ENCODE assay signal across 8 mouse cellular contexts in the genomic region with DNA sequence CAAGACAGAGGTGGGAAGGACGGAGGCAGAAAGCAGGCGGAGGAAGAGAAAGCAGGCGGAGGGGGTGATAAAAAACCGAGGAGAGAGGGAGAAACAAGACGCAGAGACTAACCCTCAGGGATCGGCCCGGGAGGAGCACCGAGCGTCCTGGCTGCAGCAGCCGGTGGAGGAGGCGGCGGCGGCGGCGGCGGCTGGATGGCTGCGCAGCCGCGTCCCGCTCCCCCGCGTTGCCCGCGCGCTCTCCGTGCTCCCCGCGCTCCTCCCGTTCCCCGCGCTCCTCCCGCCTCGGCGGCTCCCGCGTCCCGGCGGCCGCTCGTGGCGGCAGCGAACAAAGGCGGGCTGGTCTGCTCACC. TPM values are rescaled to one million over a fixed set of nuclear protein-coding genes. Genes with fewer than 3 reads are reported as not detected.
A peak's percentile ranks its signal among the peaks of the same experiment; 100 is the strongest.
DNase-seq lines count a peak whose midpoint lies in the region; ATAC-seq lines count a peak whose summit lies in the region.

No protein-coding gene starts in this region.

- H3K9ac ChIP-seq in heart, embryonic 14.5 days (ENCODE audit: low read length), result peak overlapping the region; percentile 86
- H3K9ac ChIP-seq in limb, embryonic 13.5 days, result peak overlapping the region; percentile 76
- peak overlapping the region; percentile 89 for H3K9ac ChIP-seq in neural tube, embryonic 12.5 days

- ATAC-seq in cerebellum, adult (ENCODE audit: insufficient number of reproducible peaks, low FRiP score, low TSS enrichment), result peak; percentile 26; the same call in 1 of the 2 replicates
- ATAC-seq in heart, embryonic 14.5 days (ENCODE audit: insufficient number of reproducible peaks, insufficient read depth, low FRiP score, low read depth), result peak; percentile 35; the same call in 1 of the 2 replicates
- ATAC-seq in limb, embryonic 13.5 days (ENCODE audit: low FRiP score, low read depth), result peak; percentile 44; the same call in 1 of the 2 replicates
- peak; percentile 28; the same call in 1 of the 2 replicates for ATAC-seq in neural tube, embryonic 12.5 days (ENCODE audit: low FRiP score, low read depth)

- H3K36me3 ChIP-seq in heart, embryonic 14.5 days (ENCODE audit: control insufficient read depth, insufficient read depth, low read length), result no peaks in the 10 kb centered on the region
- no peaks in the 10 kb centered on the region for H3K36me3 ChIP-seq in limb, embryonic 13.5 days
- no peaks in the 10 kb centered on the region for H3K36me3 ChIP-seq in neural tube, embryonic 12.5 days

- H3K4me2 ChIP-seq in heart, embryonic 14.5 days (ENCODE audit: low read length), result peak overlapping the region; percentile 91
- H3K4me2 ChIP-seq in limb, embryonic 13.5 days (replicated peaks), result peak overlapping the region; percentile 72
- peak overlapping the region; percentile 88 for H3K4me2 ChIP-seq in neural tube, embryonic 12.5 days (replicated peaks)

- H3K9me3 ChIP-seq in heart, embryonic 14.5 days (ENCODE audit: control insufficient read depth, low read length), result no peaks in the 10 kb centered on the region
- H3K9me3 ChIP-seq in limb, embryonic 13.5 days, result no peaks in the 10 kb centered on the region
- H3K9me3 ChIP-seq in neural tube, embryonic 12.5 days, result no peaks in the 10 kb centered on the region

- peak overlapping the region; percentile 82 to 91 for H3K4me3 ChIP-seq in heart, embryonic 14.5 days (ENCODE audit: control insufficient read depth in 1 of 2, insufficient read depth in 1 of 2, low read depth in 1 of 2, low read length in 2 of 2)
- peak overlapping the region; percentile 75 for H3K4me3 ChIP-seq in limb, embryonic 13.5 days
- peak overlapping the region; percentile 86 for H3K4me3 ChIP-seq in neural tube, embryonic 12.5 days

- peak overlapping the region; percentile 51 to 84; a peak in 3 of 4 replicates for H3K27ac ChIP-seq in heart, embryonic 14.5 days (replicated peaks in 1 of 2; ENCODE audit: control insufficient read depth in 1 of 2, insufficient read depth in 1 of 2, low read depth in 2 of 2, low read length in 2 of 2)
- no peak overlapping the region; the same call in 1 of the 2 replicates for H3K27ac ChIP-seq in limb, embryonic 13.5 days
- peak overlapping the region; percentile 91 for H3K27ac ChIP-seq in neural tube, embryonic 12.5 days

- DNase-seq in cerebellum, adult 11-12 months, result no peak
- DNase-seq in right cerebral cortex, adult 2 months (ENCODE audit: low spot score in 2 of 2), result peak; percentile 58 to 67
- DNase-seq in right cerebral cortex, postnatal 25 days, result no peak
- DNase-seq in B cell, adult 2 months, result no peak

- WGBS in heart, embryonic 14.5 days, result 0% methylated on average over 18 of the region's 43 CpGs
- under 1% methylated on average over 35 of the region's 43 CpGs for WGBS in limb, embryonic 13.5 days
- under 1% methylated on average over 32 of the region's 43 CpGs for WGBS in neural tube, embryonic 12.5 days

- H3K4me1 ChIP-seq in heart, embryonic 14.5 days (ENCODE audit: control insufficient read depth in 2 of 2, insufficient read depth in 2 of 2, low read length in 2 of 2), result peaks cover 10 to 29% of the 10 kb centered on the region in 2 experiments
- H3K4me1 ChIP-seq in limb, embryonic 13.5 days, result peaks cover 54% of the 10 kb centered on the region
- H3K4me1 ChIP-seq in neural tube, embryonic 12.5 days, result peaks cover 54% of the 10 kb centered on the region

- peaks cover 24% of the 10 kb centered on the region for H3K27me3 ChIP-seq in heart, embryonic 14.5 days (ENCODE audit: control insufficient read depth, insufficient read depth, low read length)
- H3K27me3 ChIP-seq in limb, embryonic 13.5 days, result peaks cover 78% of the 10 kb centered on the region
- 0 out of 2 replicates have a peak, but pooled peaks cover 13% of the 10 kb centered on the region for H3K27me3 ChIP-seq in neural tube, embryonic 12.5 days (replicated peaks)

RNA-seq across cellular contexts. Expression of a gene that starts 0.3 kb away (rescaled TPM):
- 6.4 and 7.9 TPM in 2 replicates for polyA plus RNA-seq in heart, embryonic 14.5 days (2014; fragmentation: Nextera tagmentation; extraction: Ambion mirVana)
- polyA plus RNA-seq in limb, embryonic 13.5 days (2015; fragmentation: Nextera tagmentation; extraction: Ambion mirVana), result 3.8 and 4.1 TPM in 2 replicates
- 24.2 and 25.0 TPM in 2 replicates for polyA plus RNA-seq in neural tube, embryonic 12.5 days (2016; fragmentation: Nextera tagmentation; extraction: Ambion mirVana)

RNA-seq across cellular contexts. Expression of a gene that starts 51.1 kb away (rescaled TPM):
- 10,198 and 10,957 TPM in 2 replicates for polyA plus RNA-seq in heart, embryonic 14.5 days (2014; fragmentation: Nextera tagmentation; extraction: Ambion mirVana)
- polyA plus RNA-seq in limb, embryonic 13.5 days (2015; fragmentation: Nextera tagmentation; extraction: Ambion mirVana), result 0.61 and 1.0 TPM in 2 replicates
- 0.80 and 6.0 TPM in 2 replicates for polyA plus RNA-seq in neural tube, embryonic 12.5 days (2016; fragmentation: Nextera tagmentation; extraction: Ambion mirVana)

Comparison
In these comparisons a context has a peak if more than half of its experiments do, and no peak if none do; other contexts are left out.
1. DNase-seq: peak in right cerebral cortex, adult 2 months (2 of 2); none in cerebellum, adult 11-12 months (single experiment), right cerebral cortex, postnatal 25 days (single experiment) and B cell, adult 2 months (0 of 2).
2. RNA of a gene that starts 51.1 kb away (polyA plus RNA-seq): 10,198 to 10,957 TPM in heart, embryonic 14.5 days; 0.80 to 6.0 TPM in neural tube, embryonic 12.5 days and 0.61 to 1.0 TPM in limb, embryonic 13.5 days; every median in the first group is over 1,000 times any median in the second.
3. Peak in every context shown above with its lines, with median percentiles within 50 percentile points of each other: ATAC-seq, H3K4me2 ChIP-seq, H3K4me3 ChIP-seq and H3K9ac ChIP-seq.